ENCODE assay signal across 9 mouse cellular contexts in the genomic region with DNA sequence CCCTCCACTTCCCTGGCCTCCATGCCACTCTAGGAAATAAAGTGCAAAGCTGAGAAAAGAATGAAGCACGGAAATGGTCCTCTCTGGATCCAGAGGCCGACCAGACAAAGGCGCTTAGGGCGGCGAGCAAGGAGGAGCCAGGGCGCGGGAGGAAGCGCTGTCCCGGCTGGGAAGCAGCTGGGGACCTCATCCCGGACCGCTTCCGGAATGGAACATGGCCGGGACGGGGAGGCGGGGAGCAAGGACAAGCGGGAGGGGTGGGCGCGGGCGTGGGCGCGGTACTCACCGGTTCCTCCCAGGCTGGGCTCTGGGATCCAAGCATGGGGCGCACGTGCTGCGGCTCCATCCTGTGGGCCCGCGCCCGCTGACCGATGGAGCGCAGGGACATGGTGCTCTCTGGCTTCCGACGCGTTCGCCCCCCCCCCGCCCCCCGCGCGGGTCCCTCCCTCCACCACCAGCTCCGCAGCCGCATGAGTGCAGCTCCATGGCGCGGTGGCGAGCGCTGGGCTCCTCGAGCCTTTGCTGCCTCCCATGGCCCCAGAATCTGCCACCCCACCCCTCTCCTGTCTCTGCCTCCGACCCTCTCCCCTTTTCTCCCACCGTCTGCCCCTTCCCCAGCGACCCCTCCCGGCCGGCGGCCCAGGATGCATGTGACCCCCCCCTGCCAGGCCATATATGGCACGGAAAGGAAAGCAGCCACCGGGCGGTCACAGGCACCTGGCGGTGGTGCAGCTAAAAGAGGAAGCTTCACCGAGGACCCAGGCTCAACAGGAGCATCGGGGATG. TPM values are rescaled to one million over a fixed set of nuclear protein-coding genes. Genes with fewer than 3 reads are reported as not detected.
DNase-seq lines count a peak whose midpoint lies in the region; ATAC-seq lines count a peak whose summit lies in the region.
"Not testable (repeated sequence)": the region's sequence is repeated elsewhere in the genome, so short reads cannot be mapped to it uniquely, and the experiment has no call there.
"Had no signal": no experiment of that assay in that cellular context is flagged by ENCODE, and none has a peak within 500 bp of the region (broad histone marks: within the 10 kb centered on the region; RNA-seq: fewer than 3 reads in every experiment).

Gm3411 (minus strand) TSS at position 320 of the 785 bp plus-strand sequence.

- under 1% methylated on average over 31 of the region's 57 CpGs for WGBS in forebrain, embryonic 11.5 days
- WGBS in heart, embryonic 14.5 days: 1% methylated on average over 28 of the region's 57 CpGs
- under 1% methylated on average over 37 of the region's 57 CpGs for WGBS in kidney, embryonic 14.5 days
- WGBS in limb, embryonic 10.5 days: 2% methylated on average over 56 of the region's 57 CpGs
- under 1% methylated on average over 43 of the region's 57 CpGs for WGBS in midbrain, embryonic 12.5 days

- not testable (repeated sequence) for ATAC-seq in forebrain, embryonic 11.5 days (replicated peaks; ENCODE audit: low FRiP score); heart, embryonic 14.5 days (ENCODE audit: insufficient number of reproducible peaks, insufficient read depth, low FRiP score, low read depth); kidney, embryonic 14.5 days (ENCODE audit: low FRiP score, low TSS enrichment); midbrain, embryonic 12.5 days (ENCODE audit: low FRiP score, low read depth)

- not testable (repeated sequence) for H3K9me3 ChIP-seq in forebrain, embryonic 11.5 days (ENCODE audit: control insufficient read depth, low read length); heart, embryonic 14.5 days (ENCODE audit: control insufficient read depth, low read length); kidney, embryonic 14.5 days (ENCODE audit: control insufficient read depth, low read length); limb, embryonic 10.5 days (replicated peaks); midbrain, embryonic 12.5 days

- peak within 1 kb of the TSS; percentile 60 for H3K9ac ChIP-seq in forebrain, embryonic 11.5 days (ENCODE audit: low read length)
- H3K9ac ChIP-seq in heart, embryonic 14.5 days (ENCODE audit: low read length): peak within 1 kb of the TSS; percentile 64
- H3K9ac ChIP-seq in kidney, embryonic 14.5 days (ENCODE audit: low read depth, low read length): peak within 1 kb of the TSS; percentile 23; the same call in 1 of the 2 replicates
- H3K9ac ChIP-seq in midbrain, embryonic 12.5 days (replicated peaks): peak within 1 kb of the TSS; percentile 48

- DNase-seq in brain, adult 2 months (ENCODE audit: low read depth, low spot score): peak; percentile 3
- DNase-seq in forebrain, embryonic 11.5 days (ENCODE audit: low spot score): peak; percentile 77
- DNase-seq in limb, embryonic 10.5 days (ENCODE audit: low spot score): peak; percentile 63
- peak; percentile 4 for DNase-seq in skeletal muscle tissue, adult 2 months (ENCODE audit: low read depth, low spot score)
- DNase-seq in yolk sac, embryonic 10.5 days (ENCODE audit: low spot score): peak; percentile 39

- H3K27me3 ChIP-seq in forebrain, embryonic 11.5 days (ENCODE audit: control insufficient read depth, insufficient read depth, low read length); heart, embryonic 14.5 days (ENCODE audit: control insufficient read depth, insufficient read depth, low read length); kidney, embryonic 14.5 days (ENCODE audit: control insufficient read depth, insufficient read depth, low read length); limb, embryonic 10.5 days (ENCODE audit: low read depth, poor library complexity, severe bottlenecking); midbrain, embryonic 12.5 days: not testable (repeated sequence)

- H3K36me3 ChIP-seq in forebrain, embryonic 11.5 days (ENCODE audit: control insufficient read depth, insufficient read depth, low read length); heart, embryonic 14.5 days (ENCODE audit: control insufficient read depth, insufficient read depth, low read length); kidney, embryonic 14.5 days (ENCODE audit: control insufficient read depth, insufficient read depth, low read length); limb, embryonic 10.5 days; midbrain, embryonic 12.5 days: not testable (repeated sequence)

- not testable (repeated sequence) for H3K27ac ChIP-seq in forebrain, embryonic 11.5 days (ENCODE audit: low read depth, low read length); heart, embryonic 14.5 days (replicated peaks in 1 of 2; ENCODE audit: control insufficient read depth in 1 of 2, insufficient read depth in 1 of 2, low read depth in 2 of 2, low read length in 2 of 2); kidney, embryonic 14.5 days (ENCODE audit: low read depth, low read length); midbrain, embryonic 12.5 days (replicated peaks)
- peak within 1 kb of the TSS; percentile 71 for H3K27ac ChIP-seq in limb, embryonic 10.5 days

- peak within 1 kb of the TSS; percentile 39 for H3K4me3 ChIP-seq in forebrain, embryonic 11.5 days (ENCODE audit: low read depth, low read length)
- peak within 1 kb of the TSS; percentile 50 to 53 for H3K4me3 ChIP-seq in heart, embryonic 14.5 days (ENCODE audit: control insufficient read depth in 1 of 2, insufficient read depth in 1 of 2, low read depth in 1 of 2, low read length in 2 of 2)
- H3K4me3 ChIP-seq in kidney, embryonic 14.5 days (ENCODE audit: low read length): peak within 1 kb of the TSS; percentile 35
- peak within 1 kb of the TSS; percentile 51 for H3K4me3 ChIP-seq in limb, embryonic 10.5 days
- peak within 1 kb of the TSS; percentile 52 for H3K4me3 ChIP-seq in midbrain, embryonic 12.5 days

- H3K4me2 ChIP-seq in forebrain, embryonic 11.5 days (ENCODE audit: low read depth, low read length, severe bottlenecking): peak within 1 kb of the TSS; percentile 57
- peak within 1 kb of the TSS; percentile 64 for H3K4me2 ChIP-seq in heart, embryonic 14.5 days (ENCODE audit: low read length)
- peak within 1 kb of the TSS; percentile 51 for H3K4me2 ChIP-seq in kidney, embryonic 14.5 days (replicated peaks; ENCODE audit: low read depth, low read length)
- peak within 1 kb of the TSS; percentile 67 for H3K4me2 ChIP-seq in midbrain, embryonic 12.5 days (replicated peaks)

- H3K4me1 ChIP-seq in forebrain, embryonic 11.5 days (replicated peaks; ENCODE audit: control insufficient read depth, insufficient read depth, low read length); heart, embryonic 14.5 days (ENCODE audit: control insufficient read depth in 2 of 2, insufficient read depth in 2 of 2, low read length in 2 of 2); kidney, embryonic 14.5 days (ENCODE audit: control insufficient read depth, insufficient read depth, low read length); limb, embryonic 10.5 days; midbrain, embryonic 12.5 days: not testable (repeated sequence)

RNA-seq across cellular contexts. Expression of gene Gm3411, which starts in this region (rescaled TPM):
- 1.6 and 1.7 TPM in 2 replicates for polyA plus RNA-seq in forebrain, embryonic 11.5 days (2014; fragmentation: Nextera tagmentation; extraction: Ambion mirVana)
- 2.1 and 3.5 TPM in 2 replicates for polyA plus RNA-seq in heart, embryonic 14.5 days (2014; fragmentation: Nextera tagmentation; extraction: Ambion mirVana)
- polyA plus RNA-seq in kidney, embryonic 14.5 days (2014; fragmentation: Nextera tagmentation; extraction: Ambion mirVana): 0.74 and 1.1 TPM in 2 replicates
- 1.4 and 1.5 TPM in 2 replicates for polyA plus RNA-seq in limb, embryonic 10.5 days (2016; fragmentation: Nextera tagmentation; extraction: Ambion mirVana)
- 1.4 and 2.7 TPM in 2 replicates for polyA plus RNA-seq in midbrain, embryonic 12.5 days (2016; fragmentation: Nextera tagmentation; extraction: Ambion mirVana)
- polyA plus RNA-seq: myocyte had no signal

Comparison
In these comparisons a context has a peak if more than half of its experiments do, and no peak if none do; other contexts are left out.
1. DNase-seq: peak in every context shown above with its lines; median percentile 77 in forebrain, embryonic 11.5 days; 63 in limb, embryonic 10.5 days; 39 in yolk sac, embryonic 10.5 days; 4 in skeletal muscle tissue, adult 2 months; 3 in brain, adult 2 months.